Mouse (Mus musculus): ENCODE data around the gene Tmem220. TPM values are rescaled to one million over a fixed set of nuclear protein-coding genes. Genes with fewer than 3 reads are reported as not detected.

Gene Tmem220
- polyA plus RNA-seq, 1 experiment from 2014 or later = 0.43 TPM

Other genes with a start within 250 kb of the Tmem220 start
- gene Pirt, start 113.2 kb upstream of the Tmem220 start, polyA plus RNA-seq (2016; fragmentation: Nextera tagmentation; extraction: Ambion mirVana) = 5.7 and 6.7 TPM in 2 replicates
- gene Tmem238l, start 68.5 kb upstream of the Tmem220 start, polyA plus RNA-seq (2016; fragmentation: Nextera tagmentation; extraction: Ambion mirVana) = not detected in 2 replicates
- 37.8 and 39.6 TPM in 2 replicates for gene Adprm, start 27.4 kb downstream of the Tmem220 start, polyA plus RNA-seq (2016; fragmentation: Nextera tagmentation; extraction: Ambion mirVana)
- 18.2 and 18.9 TPM in 2 replicates for gene Sco1, start 27.5 kb downstream of the Tmem220 start, polyA plus RNA-seq (2016; fragmentation: Nextera tagmentation; extraction: Ambion mirVana)
- 4.3 and 26.2 TPM in 2 replicates for gene Myh3, start 53.1 kb downstream of the Tmem220 start, polyA plus RNA-seq (2016; fragmentation: Nextera tagmentation; extraction: Ambion mirVana)
- gene Myh2, start 145.9 kb downstream of the Tmem220 start, polyA plus RNA-seq (2016; fragmentation: Nextera tagmentation; extraction: Ambion mirVana) = 0.05 TPM in 1 of 2 replicates, not detected in the other
- 0.10 TPM in 1 of 2 replicates, not detected in the other for gene Myh1, start 174.9 kb downstream of the Tmem220 start, polyA plus RNA-seq (2016; fragmentation: Nextera tagmentation; extraction: Ambion mirVana)
- gene Myh4, start 212.9 kb downstream of the Tmem220 start, polyA plus RNA-seq (2016; fragmentation: Nextera tagmentation; extraction: Ambion mirVana) = 0.18 TPM in 1 of 2 replicates, not detected in the other

Data from hindbrain, embryonic 12.5 days (tissue).